Mouse (Mus musculus): Measurements from ENCODE around the gene Pcsk2.

Pcsk2 gene

GRCm38 (mm10) chr2:143545758-143546246, at the start of gene Pcsk2:
Gene Pcsk2 (plus strand): TSS chr2:143546156.
- DNase-seq (ENCODE audit: low read depth, low spot score), result no peak

GRCm38 (mm10) chr2:143500845-143501244, 45.1 kb upstream of the Pcsk2 start:
- no peak for DNase-seq (ENCODE audit: low read depth, low spot score)

- DNase-seq (ENCODE audit: low read depth, low spot score), result no peak
Measured at GRCm38 (mm10) chr2:143501760-143502159, 44.2 kb upstream of the Pcsk2 start.

GRCm38 (mm10) chr2:143502203-143502602, 43.8 kb upstream of the Pcsk2 start:
- no peak for DNase-seq (ENCODE audit: low read depth, low spot score)

- DNase-seq (ENCODE audit: low read depth, low spot score), result no peak
Measured at GRCm38 (mm10) chr2:143536485-143536884, 9.5 kb upstream of the Pcsk2 start.

- no peak for DNase-seq (ENCODE audit: low read depth, low spot score)
Measured at GRCm38 (mm10) chr2:143545299-143545751, 631 bp upstream of the Pcsk2 start.

- DNase-seq (ENCODE audit: low read depth, low spot score), result no peak
Measured at GRCm38 (mm10) chr2:143546412-143547211, 656 bp downstream of the Pcsk2 start.

GRCm38 (mm10) chr2:143547251-143548090, 1.5 kb downstream of the Pcsk2 start:
- DNase-seq (ENCODE audit: low read depth, low spot score), result no peak

- no peak for DNase-seq (ENCODE audit: low read depth, low spot score)
Measured at GRCm38 (mm10) chr2:143560384-143560783, 14.4 kb downstream of the Pcsk2 start.

- no peak for DNase-seq (ENCODE audit: low read depth, low spot score)
Measured at GRCm38 (mm10) chr2:143565062-143565461, 19.1 kb downstream of the Pcsk2 start.

GRCm38 (mm10) chr2:143565961-143566360, 20.0 kb downstream of the Pcsk2 start:
- DNase-seq (ENCODE audit: low read depth, low spot score), result no peak

- no peak for DNase-seq (ENCODE audit: low read depth, low spot score)
Measured at GRCm38 (mm10) chr2:143585341-143585740, 39.4 kb downstream of the Pcsk2 start.

- no peak for DNase-seq (ENCODE audit: low read depth, low spot score)
Measured at GRCm38 (mm10) chr2:143590398-143590797, 44.4 kb downstream of the Pcsk2 start.

- DNase-seq (ENCODE audit: low read depth, low spot score), result no peak
Measured at GRCm38 (mm10) chr2:143603071-143603470, 57.1 kb downstream of the Pcsk2 start.

GRCm38 (mm10) chr2:143603871-143604512, 58.0 kb downstream of the Pcsk2 start:
- DNase-seq (ENCODE audit: low read depth, low spot score), result no peak

- no peak for DNase-seq (ENCODE audit: low read depth, low spot score)
Measured at GRCm38 (mm10) chr2:143610355-143611331, 64.7 kb downstream of the Pcsk2 start.

GRCm38 (mm10) chr2:143613466-143613865, 67.5 kb downstream of the Pcsk2 start:
- DNase-seq (ENCODE audit: low read depth, low spot score), result no peak

GRCm38 (mm10) chr2:143614775-143615174, 68.8 kb downstream of the Pcsk2 start:
- DNase-seq (ENCODE audit: low read depth, low spot score), result no peak

- no peak for DNase-seq (ENCODE audit: low read depth, low spot score)
Measured at GRCm38 (mm10) chr2:143620916-143621315, 75.0 kb downstream of the Pcsk2 start.

GRCm38 (mm10) chr2:143623916-143624315, 78.0 kb downstream of the Pcsk2 start:
- no peak for DNase-seq (ENCODE audit: low read depth, low spot score)

GRCm38 (mm10) chr2:143643305-143643704, 97.3 kb downstream of the Pcsk2 start:
- DNase-seq (ENCODE audit: low read depth, low spot score), result no peak

All from c-Kit-negative CD71-positive TER-119-positive erythroid progenitor cells, embryonic 14.5 days (primary cell).